Mouse (Mus musculus) small intestine, adult 2 months (tissue): ENCODE results near the gene Dock4.

Experiments
- CTCF ChIP-seq: fragments of 200-500 bp; IDR thresholded peaks from 2 replicates; pipeline ENCODE4 v1.5.1; 2012; ENCODE audit warnings: low read depth, mild to moderate bottlenecking, control low read depth, inconsistent platforms, low read length, moderate library complexity, mixed read lengths; ENCODE audit not compliant: insufficient replicate concordance, insufficient read length; ENCODE audit errors: extremely low read depth
- POLR2A ChIP-seq: fragments of 200-500 bp; IDR thresholded peaks from 2 replicates; pipeline ENCODE4 v1.6.1; 2012; ENCODE audit warnings: low read depth, mild to moderate bottlenecking, control low read depth, inconsistent platforms, low read length, moderate library complexity

- TF ChIP-seq POLR2A (no peak), CTCF (no peak)
Observed at GRCm38 (mm10) chr12:40691444-40691843, 245.7 kb downstream of the Dock4 start.
